Mouse (Mus musculus) heart, adult 2 months (tissue): ENCODE measurements at regions not wholly inside any gene's neighbourhood (a gene's known extent, or its start where the extent isn't known, plus 50 kb on each side); places are given as distances from the start of the nearest gene placed in this dataset.

ENCODE experiments used
- CTCF ChIP-seq: fragments of 200-600 bp; IDR thresholded peaks from 2 replicates; pipeline ENCODE4 v1.8.1; 2022; ENCODE audit warnings: antibody characterized with exemption, mild to moderate bottlenecking, moderate library complexity
- EP300 ChIP-seq: fragments of 200-500 bp; IDR thresholded peaks from 2 replicates; pipeline ENCODE4 v1.6.1; 2011; ENCODE audit warnings: low read depth, low read length, control low read depth; ENCODE audit not compliant: insufficient read depth
- POLR2A ChIP-seq: fragments of 200-500 bp; IDR thresholded peaks from 2 replicates; pipeline ENCODE4 v1.6.1; 2011; ENCODE audit warnings: mild to moderate bottlenecking, low read depth, low read length, control low read depth; ENCODE audit not compliant: insufficient read depth

DNA sequence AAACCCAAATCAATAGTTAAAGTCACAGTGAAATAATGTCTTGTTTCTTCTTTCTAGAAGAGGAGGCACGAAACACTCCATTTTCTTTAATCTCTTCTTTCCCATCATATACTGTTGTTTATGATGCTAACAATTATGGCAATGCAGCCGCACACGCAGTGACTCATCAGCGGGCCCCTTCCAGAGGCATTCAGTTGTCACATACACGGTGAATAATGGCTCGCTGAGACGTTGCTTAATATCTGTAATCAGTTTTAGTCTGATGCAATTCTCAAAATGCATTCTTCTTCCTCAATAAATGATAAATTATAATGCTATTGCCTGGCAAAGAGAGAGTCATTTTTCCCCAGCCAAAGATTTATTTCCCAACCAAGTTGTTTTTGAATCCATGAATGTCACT is 70.8 kb upstream of the Fam216b start:
- no peak for TF ChIP-seq EP300
- no peak for TF ChIP-seq CTCF
- no peak for TF ChIP-seq POLR2A
